Mouse (Mus musculus) heart, embryonic 11.5 days (tissue): Measurements from ENCODE around the gene Mrpl22. TPM values are rescaled to one million over a fixed set of nuclear protein-coding genes. Genes with fewer than 3 reads are reported as not detected.

Experiments
- ATAC-seq: fragments of 200-750 bp; cut with Nextera tagmentation; replicated peaks from 2 replicates; pipeline ENCODE4 v1.8.0; 2017; ENCODE audit warnings: moderate library complexity; ENCODE audit not compliant: insufficient number of reproducible peaks, low FRiP score, low TSS enrichment
- H3K27ac ChIP-seq: fragments of 300-500 bp; sonication (generic); 2 replicates; pipeline ENCODE4 v1.5.1; 2014; ENCODE audit warnings: mild to moderate bottlenecking, low read depth, low read length
- H3K27me3 ChIP-seq: fragments of 300-500 bp; sonication (generic); 2 replicates; pipeline ENCODE4 v1.6.1; 2014; ENCODE audit warnings: mild to moderate bottlenecking, low read length, mixed read lengths; ENCODE audit not compliant: control insufficient read depth, insufficient read depth
- H3K36me3 ChIP-seq: fragments of 300-500 bp; sonication (generic); 2 replicates; pipeline ENCODE4 v1.6.1; 2014; ENCODE audit warnings: mild to moderate bottlenecking, low read length, moderate library complexity, mixed read lengths; ENCODE audit not compliant: control insufficient read depth, insufficient read depth
- H3K4me1 ChIP-seq: fragments of 300-500 bp; sonication (generic); 2 replicates; pipeline ENCODE4 v1.6.1; 2014; ENCODE audit warnings: low read length; ENCODE audit not compliant: control insufficient read depth, insufficient read depth
- H3K4me2 ChIP-seq: fragments of 300-500 bp; sonication (generic); 2 replicates; pipeline ENCODE4 v1.6.1; 2014; ENCODE audit warnings: mild to moderate bottlenecking, moderate library complexity
- H3K4me3 ChIP-seq: fragments of 300-500 bp; sonication (generic); 2 replicates; pipeline ENCODE4 v1.5.1; 2014; ENCODE audit warnings: low read depth, low read length
- H3K9ac ChIP-seq: fragments of 300-500 bp; sonication (generic); 2 replicates; pipeline ENCODE4 v1.6.1; 2014; ENCODE audit warnings: mild to moderate bottlenecking, low read depth, low read length, moderate library complexity
- H3K9me3 ChIP-seq: fragments of 300-500 bp; sonication (generic); replicated peaks from 2 replicates; pipeline ENCODE4 v1.6.1; 2016; ENCODE audit warnings: low read length; ENCODE audit not compliant: control insufficient read depth
- WGBS: fragments of 180-500 bp; shearing (Covaris S2); extraction: QIAGEN DNeasy Blood & Tissue Kit; methylation state at CpG from one replicate; pipeline ENCODE4 v1.1.7; 2014; ENCODE audit not compliant: insufficient replicate concordance; 5-methylcytosine and 5-hydroxymethylcytosine counted together
- polyA plus RNA-seq: library from polyadenylated mRNA; unstranded; fragments of >200 nt; fragmentation: Nextera tagmentation; extraction: Ambion mirVana; gene quantifications from 2 replicates; pipeline ENCODE4 v1.2.1, GENCODE M21; 2014

Gene Mrpl22
- 106 and 109 TPM in 2 replicates for polyA plus RNA-seq

GRCm38 (mm10) chr11:58171459-58172091, at the start of gene Mrpl22:
Gene Mrpl22, plus strand, starts transcription at chr11:58171661.
- WGBS, result under 1% methylated on average over 34 of the region's 34 CpGs
- H3K4me3 ChIP-seq, result peak within 1 kb of the TSS; percentile 88
- no peaks in the 10 kb centered on the region for H3K9me3 ChIP-seq
- ATAC-seq, result peak; percentile 57
- H3K27me3 ChIP-seq, result no peaks in the 10 kb centered on the region
- peak within 1 kb of the TSS; percentile 69 for H3K4me2 ChIP-seq
- H3K4me1 ChIP-seq, result peaks cover 12% of the 10 kb centered on the region
- peak within 1 kb of the TSS; percentile 55; the same call in 1 of the 2 replicates for H3K27ac ChIP-seq
- H3K9ac ChIP-seq, result peak within 1 kb of the TSS; percentile 91
- peaks cover 20% of the 10 kb centered on the region for H3K36me3 ChIP-seq

GRCm38 (mm10) chr11:58123711-58124110, 47.8 kb upstream of the Mrpl22 start:
- Histone ChIP-seq H3K4me3 (no peak overlapping the region), H3K4me2 (no peak overlapping the region), H3K9me3 (no peaks in the 10 kb centered on the region), H3K27ac (no peak overlapping the region), H3K36me3 (peaks cover 21% of the 10 kb centered on the region), H3K4me1 (0 out of 2 replicates have a peak, but pooled peaks cover 7% of the 10 kb centered on the region), H3K9ac (no peak overlapping the region), H3K27me3 (no peaks in the 10 kb centered on the region)
- no peak for ATAC-seq
- WGBS, result 89% methylated on average over 2 of the region's 2 CpGs

GRCm38 (mm10) chr11:58125021-58125420, 46.4 kb upstream of the Mrpl22 start:
- Histone ChIP-seq H3K4me3 (no peak overlapping the region), H3K27me3 (no peaks in the 10 kb centered on the region), H3K4me2 (no peak overlapping the region), H3K36me3 (peaks cover 20% of the 10 kb centered on the region), H3K4me1 (0 out of 2 replicates have a peak, but pooled peaks cover 7% of the 10 kb centered on the region), H3K9ac (no peak overlapping the region), H3K9me3 (no peaks in the 10 kb centered on the region), H3K27ac (peak overlapping the region; percentile 42)
- 0 out of 2 replicates have a peak, but pooled peaks have one; percentile 44 for ATAC-seq
- 46% methylated on average over 11 of the region's 11 CpGs for WGBS

GRCm38 (mm10) chr11:58126397-58127160, 44.9 kb upstream of the Mrpl22 start:
- Histone ChIP-seq H3K9me3 (no peaks in the 10 kb centered on the region), H3K36me3 (peaks cover 20% of the 10 kb centered on the region), H3K4me1 (0 out of 2 replicates have a peak, but pooled peaks cover 7% of the 10 kb centered on the region), H3K27ac (peak overlapping the region; percentile 71), H3K4me3 (no peak overlapping the region), H3K27me3 (no peaks in the 10 kb centered on the region), H3K4me2 (no peak overlapping the region), H3K9ac (0 out of 2 replicates have a peak overlapping the region, but pooled peaks have one; percentile 16)
- WGBS, result 66% methylated on average over 7 of the region's 7 CpGs
- no peak for ATAC-seq

GRCm38 (mm10) chr11:58127544-58127943, 43.9 kb upstream of the Mrpl22 start:
- H3K36me3 ChIP-seq, result peaks cover 23% of the 10 kb centered on the region
- ATAC-seq, result no peak; the same call in 1 of the 2 replicates

GRCm38 (mm10) chr11:58129302-58129843, 42.1 kb upstream of the Mrpl22 start:
- WGBS, result 84% methylated on average over 6 of the region's 6 CpGs
- Histone ChIP-seq H3K4me1 (0 out of 2 replicates have a peak, but pooled peaks cover 7% of the 10 kb centered on the region), H3K4me2 (no peak overlapping the region), H3K9me3 (no peaks in the 10 kb centered on the region), H3K4me3 (no peak overlapping the region), H3K9ac (no peak overlapping the region), H3K36me3 (peaks cover 21% of the 10 kb centered on the region), H3K27me3 (no peaks in the 10 kb centered on the region), H3K27ac (no peak overlapping the region)
- ATAC-seq, result no peak

More at GRCm38 (mm10) chr11:58127544-58127943, 43.9 kb upstream of the Mrpl22 start:
- WGBS, result 80% methylated on average over 2 of the region's 2 CpGs
- no peaks in the 10 kb centered on the region for H3K9me3 ChIP-seq
- 0 out of 2 replicates have a peak, but pooled peaks cover 7% of the 10 kb centered on the region for H3K4me1 ChIP-seq
- no peak overlapping the region for H3K9ac ChIP-seq
- H3K27ac ChIP-seq, result no peak overlapping the region
- H3K4me2 ChIP-seq, result no peak overlapping the region
- H3K4me3 ChIP-seq, result no peak overlapping the region
- no peaks in the 10 kb centered on the region for H3K27me3 ChIP-seq

- Histone ChIP-seq H3K9ac (no peak overlapping the region), H3K4me2 (no peak overlapping the region), H3K36me3 (peaks cover 37% of the 10 kb centered on the region), H3K27me3 (no peaks in the 10 kb centered on the region), H3K9me3 (no peaks in the 10 kb centered on the region), H3K4me1 (no peaks in the 10 kb centered on the region), H3K4me3 (no peak overlapping the region), H3K27ac (no peak overlapping the region)
- ATAC-seq, result no peak
- WGBS, result 86% methylated on average over 3 of the region's 3 CpGs
These were observed 39.4 kb upstream of the Mrpl22 start for GRCm38 (mm10) chr11:58132026-58132425.

GRCm38 (mm10) chr11:58134869-58135268, 36.6 kb upstream of the Mrpl22 start:
- Histone ChIP-seq H3K9me3 (no peaks in the 10 kb centered on the region), H3K4me2 (no peak overlapping the region), H3K27me3 (no peaks in the 10 kb centered on the region), H3K4me3 (no peak overlapping the region), H3K4me1 (no peaks in the 10 kb centered on the region), H3K36me3 (peaks cover 35% of the 10 kb centered on the region), H3K9ac (no peak overlapping the region), H3K27ac (no peak overlapping the region)
- ATAC-seq, result no peak
